Comparison of ENCODE assay signal across 22 mouse cellular contexts in the genomic region with DNA sequence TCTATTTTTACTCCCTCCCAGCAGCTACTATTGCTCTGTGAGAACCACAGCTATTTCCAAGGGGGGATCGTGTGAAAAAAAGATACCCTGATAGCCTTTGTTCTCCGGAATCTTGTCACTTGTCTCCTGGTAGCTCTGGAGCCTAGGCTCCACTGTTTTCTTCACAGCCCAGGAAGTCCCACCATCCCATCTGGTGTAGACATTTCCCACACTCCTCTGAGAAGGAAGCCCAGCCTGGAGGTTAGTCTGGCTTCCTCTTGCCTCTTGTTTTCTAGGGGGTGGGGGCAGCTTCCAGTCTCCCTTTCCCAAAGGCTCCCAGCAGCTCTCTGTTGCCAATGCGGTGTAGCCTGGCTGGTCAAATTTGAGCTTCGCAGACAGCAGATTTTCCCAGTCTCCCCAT.
DNase-seq lines count a peak whose midpoint lies in the region; ATAC-seq and TF ChIP-seq lines count a peak whose summit lies in the region.
"Had no signal": no experiment of that assay in that cellular context is flagged by ENCODE, and none has a peak within 500 bp of the region (broad histone marks: within the 10 kb centered on the region; RNA-seq: fewer than 3 reads in every experiment).

No protein-coding gene starts in this region.

- TF ChIP-seq CTCF in intestine, postnatal 0 days (IDR thresholded peaks at IDR 0.05; ENCODE audit: low read depth) = no peak

- H3K4me2 ChIP-seq in intestine, embryonic 14.5 days (ENCODE audit: low read length) = no peak overlapping the region
- no peak overlapping the region for H3K4me2 ChIP-seq in intestine, postnatal 0 days (replicated peaks; ENCODE audit: low read depth)
- H3K4me2 ChIP-seq in heart, embryonic 15.5 days = no peak overlapping the region
- H3K4me2 ChIP-seq: forebrain, embryonic 15.5 days; liver, embryonic 15.5 days; midbrain, embryonic 13.5 days had no signal

- H3K36me3 ChIP-seq in heart, embryonic 10.5 days = no peaks in the 10 kb centered on the region
- no peaks in the 10 kb centered on the region for H3K36me3 ChIP-seq in intestine, embryonic 14.5 days (ENCODE audit: control insufficient read depth, insufficient read depth, low read length)
- H3K36me3 ChIP-seq in intestine, postnatal 0 days (ENCODE audit: control insufficient read depth, insufficient read depth) = no peaks in the 10 kb centered on the region
- no peaks in the 10 kb centered on the region for H3K36me3 ChIP-seq in heart, embryonic 15.5 days
- H3K36me3 ChIP-seq: embryonic facial prominence, embryonic 10.5 days; forebrain, embryonic 15.5 days; liver, embryonic 15.5 days; midbrain, embryonic 13.5 days had no signal

- peak overlapping the region; percentile 84 for H3K27ac ChIP-seq in heart, embryonic 10.5 days
- H3K27ac ChIP-seq in intestine, embryonic 14.5 days (ENCODE audit: low read depth) = peak overlapping the region; percentile 40
- H3K27ac ChIP-seq in intestine, postnatal 0 days (ENCODE audit: low read depth, low read length) = no peak overlapping the region
- peak overlapping the region; percentile 64 for H3K27ac ChIP-seq in heart, embryonic 15.5 days
- H3K27ac ChIP-seq: embryonic facial prominence, embryonic 10.5 days; forebrain, embryonic 15.5 days; hindbrain, postnatal 0 days; kidney, postnatal 0 days; left cerebral cortex, adult 2 months; liver, embryonic 15.5 days; midbrain, embryonic 13.5 days had no signal

- no peaks in the 10 kb centered on the region for H3K27me3 ChIP-seq in heart, embryonic 10.5 days (ENCODE audit: insufficient read depth, poor library complexity, severe bottlenecking)
- H3K27me3 ChIP-seq in intestine, embryonic 14.5 days (replicated peaks; ENCODE audit: control insufficient read depth, insufficient read depth, low read length) = no peaks in the 10 kb centered on the region
- no peaks in the 10 kb centered on the region for H3K27me3 ChIP-seq in intestine, postnatal 0 days (replicated peaks; ENCODE audit: control insufficient read depth, insufficient read depth, low read length)
- H3K27me3 ChIP-seq in heart, embryonic 15.5 days = no peaks in the 10 kb centered on the region
- H3K27me3 ChIP-seq: liver, embryonic 15.5 days; midbrain, embryonic 13.5 days had no signal

- DNase-seq in heart, embryonic 10.5 days (ENCODE audit: low spot score) = no peak
- DNase-seq in heart, adult 9 months (ENCODE audit: low spot score in 2 of 2) = no peak
- DNase-seq in intestine, embryonic 14.5 days (ENCODE audit: low spot score) = no peak
- DNase-seq in heart, postnatal 10 days = peak; percentile 16
- no peak for DNase-seq in urinary bladder, postnatal 36 days (ENCODE audit: low spot score in 2 of 2)
- no peak for DNase-seq in right cerebral cortex, postnatal 4 days
- DNase-seq: adrenal gland, postnatal 36 days; cerebellum, adult 11 months; cerebellum, adult 9-11 months; gastrocnemius, postnatal 10 days; kidney, adult 2 months; liver; thymus, postnatal 25 days had no signal

- peaks cover 54% of the 10 kb centered on the region for H3K4me1 ChIP-seq in heart, embryonic 10.5 days
- no peaks in the 10 kb centered on the region; the same call in 1 of the 2 replicates for H3K4me1 ChIP-seq in intestine, embryonic 14.5 days (replicated peaks; ENCODE audit: control insufficient read depth, insufficient read depth, low read length)
- no peaks in the 10 kb centered on the region; the same call in 1 of the 2 replicates for H3K4me1 ChIP-seq in intestine, postnatal 0 days (replicated peaks; ENCODE audit: control insufficient read depth, insufficient read depth, low read length)
- H3K4me1 ChIP-seq in heart, embryonic 15.5 days (replicated peaks) = peaks cover 42% of the 10 kb centered on the region
- H3K4me1 ChIP-seq: embryonic facial prominence, embryonic 10.5 days; forebrain, embryonic 15.5 days; midbrain, embryonic 13.5 days had no signal

- H3K9ac ChIP-seq in intestine, embryonic 14.5 days (ENCODE audit: low read length) = no peak overlapping the region
- no peak overlapping the region for H3K9ac ChIP-seq in intestine, postnatal 0 days (ENCODE audit: low read depth, low read length)
- H3K9ac ChIP-seq in heart, embryonic 15.5 days = no peak overlapping the region
- H3K9ac ChIP-seq: forebrain, embryonic 15.5 days; liver, embryonic 15.5 days; midbrain, embryonic 13.5 days had no signal

- H3K4me3 ChIP-seq in heart, embryonic 10.5 days = no peak overlapping the region
- no peak overlapping the region for H3K4me3 ChIP-seq in intestine, embryonic 14.5 days (ENCODE audit: low read depth, low read length)
- no peak overlapping the region for H3K4me3 ChIP-seq in intestine, postnatal 0 days (ENCODE audit: low read depth, low read length)
- no peak overlapping the region for H3K4me3 ChIP-seq in heart, embryonic 15.5 days
- H3K4me3 ChIP-seq: embryonic facial prominence, embryonic 10.5 days; forebrain, embryonic 15.5 days; left cerebral cortex, adult 2 months; liver, embryonic 15.5 days; midbrain, embryonic 13.5 days had no signal

- no peaks in the 10 kb centered on the region for H3K9me3 ChIP-seq in heart, embryonic 10.5 days
- no peaks in the 10 kb centered on the region for H3K9me3 ChIP-seq in intestine, embryonic 14.5 days (ENCODE audit: control insufficient read depth, low read length)
- no peaks in the 10 kb centered on the region for H3K9me3 ChIP-seq in intestine, postnatal 0 days (ENCODE audit: control insufficient read depth)
- no peaks in the 10 kb centered on the region for H3K9me3 ChIP-seq in heart, embryonic 15.5 days (replicated peaks)
- H3K9me3 ChIP-seq: embryonic facial prominence, embryonic 10.5 days; forebrain, embryonic 15.5 days; liver, embryonic 15.5 days; midbrain, embryonic 13.5 days had no signal

- intact Hi-C loops in heart, postnatal 10 days (cut with DNase I) = no loop called here

- 40% methylated on average over 4 of the region's 4 CpGs for WGBS in heart, embryonic 10.5 days
- WGBS in intestine, embryonic 14.5 days = 56% methylated on average over 4 of the region's 4 CpGs
- 69% methylated on average over 4 of the region's 4 CpGs for WGBS in intestine, postnatal 0 days
- 35% methylated on average over 4 of the region's 4 CpGs for WGBS in heart, embryonic 15.5 days

- ATAC-seq in intestine, embryonic 14.5 days (replicated peaks; ENCODE audit: low FRiP score, low TSS enrichment, low read depth) = no peak
- no peak for ATAC-seq in intestine, postnatal 0 days
- no peak; the same call in 1 of the 2 replicates for ATAC-seq in heart, embryonic 15.5 days (replicated peaks; ENCODE audit: insufficient number of reproducible peaks, insufficient read depth, low FRiP score, low read depth)
- ATAC-seq: forebrain, embryonic 15.5 days; hindbrain, postnatal 0 days; midbrain, embryonic 13.5 days had no signal

Comparison
In these comparisons a context has a peak if more than half of its experiments do, and no peak if none do; other contexts are left out.
1. DNase-seq: peak in heart, postnatal 10 days (2 of 2); none in heart, embryonic 10.5 days (single experiment), heart, adult 9 months (0 of 2), intestine, embryonic 14.5 days (single experiment), urinary bladder, postnatal 36 days (0 of 2) and right cerebral cortex, postnatal 4 days (single experiment).